Mouse (Mus musculus) kidney, adult 2 months (tissue): Measurements from ENCODE around the gene Engase.

ENCODE experiments used
- CTCF ChIP-seq: fragments of 200-500 bp; conservative IDR thresholded peaks from 2 replicates; pipeline ENCODE4 v1.5.1; 2011; ENCODE audit warnings: low read depth, mild to moderate bottlenecking, control low read depth, low read length, moderate library complexity, mixed read lengths; ENCODE audit not compliant: insufficient read depth, insufficient read length
- POLR2A ChIP-seq: fragments of 200-500 bp; IDR thresholded peaks from one replicate; pipeline ENCODE4 v1.6.1; 2011; ENCODE audit warnings: low read depth, low read length, control low read depth

DNA sequence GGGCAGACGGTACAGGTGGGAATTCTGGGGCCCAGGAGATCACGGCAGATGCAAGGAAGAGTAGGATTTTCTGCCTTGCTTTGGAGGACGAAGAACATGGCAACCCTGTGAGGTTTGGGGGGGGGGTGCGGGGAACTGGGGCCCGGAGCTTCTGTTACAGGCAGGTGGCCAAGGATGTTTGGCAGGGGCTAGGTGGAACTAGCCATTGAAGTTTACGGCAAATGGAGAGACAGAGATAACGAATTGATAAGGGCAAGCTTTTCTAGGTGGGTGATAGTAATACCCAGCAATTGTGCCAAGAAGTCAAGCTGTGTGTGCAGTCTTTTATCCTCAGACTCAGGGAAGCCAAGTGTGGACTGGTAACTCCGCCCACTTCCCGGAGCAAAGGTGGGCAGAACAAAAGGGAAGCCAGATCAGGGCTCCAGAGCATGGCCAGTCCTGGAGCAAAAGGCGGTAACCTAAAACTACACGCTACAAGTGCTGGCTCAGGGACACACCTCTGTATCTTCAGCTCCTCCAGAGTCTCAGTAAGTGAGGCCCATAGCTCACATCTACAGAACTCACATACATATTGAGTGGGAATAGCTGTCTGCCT is 9.1 kb upstream of the Engase start:
- no peak for TF ChIP-seq CTCF
- TF ChIP-seq POLR2A: no peak
